Mouse (Mus musculus) ovary, adult 18-20 months (tissue): Measurements from ENCODE around the gene Dqx1.

ENCODE experiments used
- DNase-seq: peaks from one replicate; pipeline ENCODE4 v3.0.0; 2022; ENCODE audit warnings: low spot score, mixed read lengths

Gene Dqx1

GRCm38 (mm10) chr6:83107566-83108400 is 50.1 kb downstream of the Dqx1 start:
- DNase-seq: no peak

GRCm38 (mm10) chr6:83108762-83109668 is 51.4 kb downstream of the Dqx1 start, which contains the start of gene Mrpl53:
Gene Mrpl53 (plus strand): TSS chr6:83109040.
- peak; percentile 65 for DNase-seq

DNA sequence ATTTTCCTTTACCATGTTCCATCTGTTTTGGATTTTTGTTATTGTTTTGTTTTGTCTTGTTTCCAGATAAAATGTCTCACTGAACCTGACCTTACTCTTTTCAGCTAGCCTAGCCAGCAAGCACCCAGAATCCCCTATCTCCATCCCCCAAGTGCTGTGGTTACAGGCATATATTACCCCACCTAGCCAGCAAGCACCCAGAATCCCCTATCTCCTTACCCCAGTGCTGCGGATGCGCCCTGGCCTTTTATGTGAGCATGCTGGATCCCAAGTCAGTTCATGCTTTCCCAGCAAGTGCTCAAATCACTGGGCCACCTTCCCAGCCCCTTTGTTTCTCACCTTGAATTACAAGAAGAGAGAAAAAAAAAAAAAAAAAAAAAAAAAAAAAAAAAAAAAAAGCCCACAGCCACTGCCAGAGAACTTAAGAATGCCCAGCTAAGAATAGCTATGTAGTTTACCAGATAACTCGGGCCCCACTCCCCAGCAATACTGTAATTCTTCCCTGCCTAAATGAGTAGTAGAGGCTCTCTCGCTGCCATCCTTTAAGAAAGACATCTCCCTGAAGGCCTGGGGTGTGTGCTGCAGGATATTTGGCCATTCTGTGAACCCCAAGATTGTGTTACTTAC is 54.0 kb downstream of the Dqx1 start:
- no peak for DNase-seq

- peak; percentile 88 for DNase-seq
Measured at GRCm38 (mm10) chr6:83115011-83115671, 57.5 kb downstream of the Dqx1 start, which contains the start of gene Mogs. Gene Mogs (plus strand): TSS chr6:83115496.

DNA sequence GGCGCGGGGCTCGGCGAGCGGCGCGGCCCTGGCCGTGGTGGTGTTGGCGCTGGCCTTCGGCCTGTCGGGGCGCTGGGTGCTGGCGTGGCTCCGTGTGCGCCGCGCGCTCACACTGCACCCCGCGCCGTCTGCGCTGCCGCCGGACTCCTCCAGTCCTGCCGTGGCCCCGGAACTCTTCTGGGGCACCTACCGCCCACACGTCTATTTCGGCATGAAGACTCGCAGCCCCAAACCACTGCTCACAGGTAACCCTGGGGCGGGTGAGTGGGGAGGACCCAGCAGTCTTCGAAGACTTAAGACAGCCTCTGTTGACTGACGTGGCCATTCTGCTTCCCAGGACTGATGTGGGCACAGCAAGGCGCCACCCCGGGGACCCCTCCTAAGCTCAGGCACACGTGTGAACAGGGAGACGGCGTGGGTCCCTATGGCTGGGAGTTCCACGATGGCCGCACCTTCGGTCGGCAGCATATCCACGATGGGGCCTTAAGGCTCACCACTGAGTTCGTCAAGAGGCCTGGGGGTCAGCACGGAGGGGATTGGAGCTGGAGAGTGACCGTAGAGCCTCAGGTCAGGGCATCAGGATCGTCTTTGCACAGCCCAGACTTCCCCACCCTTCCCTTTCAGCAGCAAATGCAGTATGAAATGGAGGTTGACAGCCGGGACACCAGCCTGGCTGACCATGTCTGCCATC is 58.2 kb downstream of the Dqx1 start:
- no peak for DNase-seq

DNA sequence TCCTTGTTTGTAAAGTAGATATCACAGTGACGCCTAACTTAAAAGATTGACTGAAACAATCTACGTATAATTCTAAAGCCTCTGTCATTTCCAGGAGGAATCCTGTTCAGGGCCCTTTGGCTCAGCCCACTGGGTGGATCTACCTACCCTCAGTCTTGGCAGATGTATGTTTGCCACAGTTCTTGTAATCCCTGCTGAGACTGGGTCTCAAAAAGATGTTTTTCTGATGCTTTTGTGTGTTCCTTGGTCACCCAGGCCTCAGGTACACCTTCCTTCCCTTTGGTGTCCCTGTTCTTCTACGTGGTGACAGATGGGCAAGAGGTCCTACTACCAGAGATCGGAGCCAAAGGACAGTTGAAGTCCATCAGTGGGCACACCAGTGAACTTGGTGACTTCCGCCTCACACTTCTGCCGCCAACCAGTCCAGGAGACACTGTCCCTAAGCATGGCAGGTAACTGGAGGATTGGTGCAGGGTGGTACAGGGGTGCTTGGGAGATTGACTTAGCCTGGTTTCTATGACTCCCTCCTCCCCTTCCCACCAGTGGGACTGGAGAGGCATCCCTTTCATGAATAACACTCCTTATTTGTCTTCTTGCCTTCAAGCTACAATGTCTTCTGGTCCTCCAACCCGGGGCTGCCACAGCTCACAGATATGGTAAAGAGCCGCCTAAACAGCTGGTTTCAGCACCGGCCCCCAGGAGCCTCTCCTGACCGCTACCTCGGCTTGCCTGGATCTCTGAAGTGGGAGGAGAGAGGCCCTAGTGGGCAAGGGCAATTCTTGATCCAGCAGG is 58.9 kb downstream of the Dqx1 start:
- no peak for DNase-seq
